Mouse (Mus musculus) liver, embryonic 11.5 days (tissue): ENCODE data around the gene Rgs17. TPM values are rescaled to one million over a fixed set of nuclear protein-coding genes. Genes with fewer than 3 reads are reported as not detected.

ENCODE experiments used
- ATAC-seq: fragments of 200-750 bp; cut with Nextera tagmentation; replicated peaks from 2 replicates; pipeline ENCODE4 v1.8.0; 2017; ENCODE audit warnings: moderate number of reproducible peaks, mild to moderate bottlenecking, moderate TSS enrichment, moderate library complexity; ENCODE audit not compliant: low FRiP score
- DNase-seq: peaks from one replicate; pipeline ENCODE4 v3.0.0-alpha.2; 2017; ENCODE audit warnings: low spot score
- H3K27ac ChIP-seq: fragments of 300-500 bp; sonication (generic); 2 replicates; pipeline ENCODE4 v1.5.1; 2014; ENCODE audit warnings: mild to moderate bottlenecking, low read depth, low read length, control low read depth
- H3K27me3 ChIP-seq: fragments of 300-500 bp; sonication (generic); replicated peaks from 2 replicates; pipeline ENCODE4 v1.6.1; 2014; ENCODE audit warnings: low read length, mixed read lengths; ENCODE audit not compliant: control insufficient read depth, insufficient read depth
- H3K36me3 ChIP-seq: fragments of 300-500 bp; sonication (generic); 2 replicates; pipeline ENCODE4 v1.6.1; 2014; ENCODE audit warnings: mild to moderate bottlenecking, low read length, moderate library complexity, mixed read lengths; ENCODE audit not compliant: control insufficient read depth, insufficient read depth
- H3K4me1 ChIP-seq: fragments of 300-500 bp; sonication (generic); replicated peaks from 2 replicates; pipeline ENCODE4 v1.6.1; 2014; ENCODE audit warnings: low read length, mixed read lengths; ENCODE audit not compliant: control insufficient read depth, insufficient read depth
- H3K4me2 ChIP-seq: fragments of 300-500 bp; sonication (generic); 2 replicates; pipeline ENCODE4 v1.6.1; 2014; ENCODE audit warnings: mild to moderate bottlenecking, control low read depth, moderate library complexity
- H3K4me3 ChIP-seq: fragments of 300-500 bp; sonication (generic); 2 replicates; pipeline ENCODE4 v1.5.1; 2014; ENCODE audit warnings: low read depth, low read length, control low read depth
- H3K9ac ChIP-seq: fragments of 300-500 bp; sonication (generic); 2 replicates; pipeline ENCODE4 v1.6.1; 2014; ENCODE audit warnings: low read depth, low read length, control low read depth
- H3K9me3 ChIP-seq: fragments of 300-500 bp; sonication (generic); 2 replicates; pipeline ENCODE4 v1.6.1; 2016; ENCODE audit warnings: low read length, inconsistent platforms, mixed read lengths; ENCODE audit not compliant: control insufficient read depth
- WGBS: fragments of 180-500 bp; shearing (Covaris S2); extraction: QIAGEN DNeasy Blood & Tissue Kit; methylation state at CpG from one replicate; pipeline ENCODE4 v1.1.7; 2014; 5-methylcytosine and 5-hydroxymethylcytosine counted together
- polyA plus RNA-seq: library from polyadenylated mRNA; unstranded; fragments of >200 nt; fragmentation: Nextera tagmentation; extraction: Ambion mirVana; gene quantifications from 2 replicates; pipeline ENCODE4 v1.2.1, GENCODE M21; 2014

Gene Rgs17
- polyA plus RNA-seq, 1 experiment from 2014 or later = 0.59 TPM

GRCm38 (mm10) chr10:5900731-5901130 is 21.5 kb downstream of the Rgs17 start:
- Histone ChIP-seq H3K4me1 (no peaks in the 10 kb centered on the region), H3K27me3 (no peaks in the 10 kb centered on the region), H3K9me3 (no peaks in the 10 kb centered on the region), H3K4me3 (no peak overlapping the region), H3K4me2 (no peak overlapping the region), H3K9ac (no peak overlapping the region), H3K27ac (no peak overlapping the region), H3K36me3 (no peaks in the 10 kb centered on the region)
- ATAC-seq (no peak), DNase-seq (no peak)
- WGBS = 66% methylated on average over 6 of the region's 6 CpGs

- Histone ChIP-seq H3K4me3 (no peak overlapping the region), H3K9me3 (no peaks in the 10 kb centered on the region), H3K27me3 (no peaks in the 10 kb centered on the region), H3K36me3 (no peaks in the 10 kb centered on the region), H3K4me2 (no peak overlapping the region), H3K4me1 (no peaks in the 10 kb centered on the region), H3K9ac (no peak overlapping the region), H3K27ac (no peak overlapping the region)
- 59% methylated on average over 3 of the region's 3 CpGs for WGBS
- DNase-seq (no peak), ATAC-seq (no peak)
Measured at GRCm38 (mm10) chr10:5877106-5877505, 45.1 kb downstream of the Rgs17 start.

- no peak overlapping the region for H3K4me3 ChIP-seq
- no peaks in the 10 kb centered on the region for H3K4me1 ChIP-seq
- no peak overlapping the region for H3K9ac ChIP-seq
- DNase-seq (no peak), ATAC-seq (no peak)
- no peaks in the 10 kb centered on the region for H3K9me3 ChIP-seq
- 68% methylated on average over 4 of the region's 4 CpGs for WGBS
- H3K4me2 ChIP-seq = no peak overlapping the region
- no peaks in the 10 kb centered on the region for H3K36me3 ChIP-seq
- no peaks in the 10 kb centered on the region for H3K27me3 ChIP-seq
- H3K27ac ChIP-seq = no peak overlapping the region
Measured at GRCm38 (mm10) chr10:5871081-5871480, 51.1 kb downstream of the Rgs17 start.

GRCm38 (mm10) chr10:5867981-5868552 is 54.1 kb downstream of the Rgs17 start:
- no peaks in the 10 kb centered on the region for H3K4me1 ChIP-seq
- no peaks in the 10 kb centered on the region for H3K36me3 ChIP-seq
- H3K27ac ChIP-seq = no peak overlapping the region
- no peak for ATAC-seq
- no peak overlapping the region for H3K4me3 ChIP-seq
- H3K9ac ChIP-seq = no peak overlapping the region
- 83% methylated on average over 11 of the region's 11 CpGs for WGBS
- H3K27me3 ChIP-seq = no peaks in the 10 kb centered on the region
- H3K4me2 ChIP-seq = no peak overlapping the region
- DNase-seq = no peak
- no peaks in the 10 kb centered on the region for H3K9me3 ChIP-seq

GRCm38 (mm10) chr10:5865996-5866395 is 56.2 kb downstream of the Rgs17 start:
- ATAC-seq = no peak
- 40% methylated on average over 2 of the region's 2 CpGs for WGBS

GRCm38 (mm10) chr10:5862669-5863068 is 59.5 kb downstream of the Rgs17 start:
- Histone ChIP-seq H3K4me1 (no peaks in the 10 kb centered on the region), H3K9ac (no peak overlapping the region), H3K27ac (no peak overlapping the region), H3K4me2 (no peak overlapping the region), H3K4me3 (no peak overlapping the region), H3K9me3 (no peaks in the 10 kb centered on the region), H3K27me3 (no peaks in the 10 kb centered on the region), H3K36me3 (no peaks in the 10 kb centered on the region)
- 97% methylated on average over 3 of the region's 3 CpGs for WGBS
- no peak for DNase-seq
- no peak for ATAC-seq

More at GRCm38 (mm10) chr10:5865996-5866395, 56.2 kb downstream of the Rgs17 start:
- no peaks in the 10 kb centered on the region for H3K4me1 ChIP-seq
- DNase-seq = no peak
- no peaks in the 10 kb centered on the region for H3K36me3 ChIP-seq
- H3K4me2 ChIP-seq = no peak overlapping the region
- H3K27me3 ChIP-seq = no peaks in the 10 kb centered on the region
- no peaks in the 10 kb centered on the region for H3K9me3 ChIP-seq
- no peak overlapping the region for H3K9ac ChIP-seq
- no peak overlapping the region for H3K4me3 ChIP-seq
- no peak overlapping the region for H3K27ac ChIP-seq

GRCm38 (mm10) chr10:5860849-5861248 is 61.4 kb downstream of the Rgs17 start:
- H3K9ac ChIP-seq = no peak overlapping the region
- ATAC-seq (no peak), DNase-seq (no peak)
- WGBS = 89% methylated on average over 3 of the region's 3 CpGs
- H3K9me3 ChIP-seq = no peaks in the 10 kb centered on the region
- H3K36me3 ChIP-seq = no peaks in the 10 kb centered on the region
- no peaks in the 10 kb centered on the region for H3K27me3 ChIP-seq
- no peaks in the 10 kb centered on the region for H3K4me1 ChIP-seq
- no peak overlapping the region for H3K27ac ChIP-seq
- H3K4me3 ChIP-seq = no peak overlapping the region
- H3K4me2 ChIP-seq = no peak overlapping the region

- Histone ChIP-seq H3K9ac (no peak overlapping the region), H3K4me1 (no peaks in the 10 kb centered on the region), H3K4me2 (no peak overlapping the region), H3K27ac (no peak overlapping the region), H3K27me3 (no peaks in the 10 kb centered on the region), H3K4me3 (no peak overlapping the region), H3K36me3 (no peaks in the 10 kb centered on the region), H3K9me3 (no peaks in the 10 kb centered on the region)
- DNase-seq (no peak), ATAC-seq (no peak)
- 75% methylated on average over 4 of the region's 4 CpGs for WGBS
Measured at GRCm38 (mm10) chr10:5859729-5860128, 62.5 kb downstream of the Rgs17 start.

GRCm38 (mm10) chr10:5857996-5858549 is 64.1 kb downstream of the Rgs17 start:
- Histone ChIP-seq H3K4me3 (no peak overlapping the region), H3K27me3 (no peaks in the 10 kb centered on the region), H3K4me2 (no peak overlapping the region), H3K9ac (no peak overlapping the region), H3K36me3 (no peaks in the 10 kb centered on the region), H3K27ac (no peak overlapping the region), H3K4me1 (no peaks in the 10 kb centered on the region), H3K9me3 (no peaks in the 10 kb centered on the region)
- no peak for ATAC-seq
- WGBS = 59% methylated on average over 10 of the region's 10 CpGs
- no peak for DNase-seq
